11 mouse cellular contexts compared by ENCODE assay signal in the genomic region with DNA sequence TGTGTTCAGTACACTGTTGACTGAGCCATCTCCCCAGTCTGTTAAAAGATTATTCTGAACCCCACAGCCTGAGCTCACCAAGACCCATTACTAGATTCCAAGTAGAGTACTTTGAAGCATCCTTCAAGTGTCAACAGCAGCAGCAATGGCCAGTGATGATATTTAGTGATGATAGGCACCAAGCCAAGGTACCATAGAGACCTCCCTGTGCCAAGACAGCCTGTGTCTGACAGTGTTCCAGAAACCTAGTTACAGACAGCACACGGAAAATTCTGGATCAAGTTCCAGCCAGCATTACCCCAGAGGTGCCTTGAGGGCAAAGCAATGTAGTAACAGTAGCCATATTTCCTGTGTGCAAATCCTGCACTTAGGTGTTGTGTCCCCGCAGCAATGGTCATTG.
"Had no signal": no experiment of that assay in that cellular context is flagged by ENCODE, and none has a peak within 500 bp of the region (broad histone marks: within the 10 kb centered on the region; RNA-seq: fewer than 3 reads in every experiment).

No protein-coding gene starts in this region.

- ATAC-seq: liver, postnatal 0 days; lung, postnatal 0 days; midbrain, embryonic 15.5 days had no signal

- DNase-seq: kidney, postnatal 14 days; kidney, postnatal 4 days; left cerebral cortex, postnatal 4 days; liver, postnatal 0 days; lung, embryonic 14.5 days; right cerebral cortex, adult 18-20 months; right cerebral cortex, postnatal 14 days; right cerebral cortex, postnatal 4 days; thymus, postnatal 25 days had no signal
